Mouse (Mus musculus): ENCODE results near the gene Bcar3.

DNA sequence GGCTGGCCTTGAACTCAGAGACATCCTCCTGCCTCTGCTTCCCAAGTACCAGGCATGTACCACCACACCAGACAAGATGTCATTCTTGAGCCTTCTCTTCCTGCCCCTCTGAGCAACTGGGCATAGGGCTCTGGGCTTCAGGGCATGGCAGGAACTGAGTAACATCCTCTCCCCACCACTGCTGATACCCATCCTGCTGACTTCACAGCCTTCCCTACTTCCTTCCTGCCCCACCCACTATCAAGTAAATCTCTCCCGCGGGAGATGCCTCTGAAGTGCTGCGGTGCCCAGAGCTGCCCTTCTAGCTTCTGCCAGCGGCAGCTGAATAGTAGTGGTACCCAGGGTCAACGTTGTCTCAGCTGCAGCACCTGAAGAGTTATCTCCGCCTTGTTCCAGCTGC, 84.7 kb downstream of the Bcar3 start:
- TF ChIP-seq POLR2A (IDR thresholded peaks at IDR 0.05; ENCODE audit: insufficient read depth, low read length) (no peak), EP300 (IDR thresholded peaks at IDR 0.05; ENCODE audit: insufficient read depth, low read depth, low read length) (no peak), CTCF (IDR thresholded peaks at IDR 0.05; ENCODE audit: low read depth, low read length) (no peak)
